Mouse (Mus musculus): ENCODE results near the gene Rora.

Rora gene

DNA sequence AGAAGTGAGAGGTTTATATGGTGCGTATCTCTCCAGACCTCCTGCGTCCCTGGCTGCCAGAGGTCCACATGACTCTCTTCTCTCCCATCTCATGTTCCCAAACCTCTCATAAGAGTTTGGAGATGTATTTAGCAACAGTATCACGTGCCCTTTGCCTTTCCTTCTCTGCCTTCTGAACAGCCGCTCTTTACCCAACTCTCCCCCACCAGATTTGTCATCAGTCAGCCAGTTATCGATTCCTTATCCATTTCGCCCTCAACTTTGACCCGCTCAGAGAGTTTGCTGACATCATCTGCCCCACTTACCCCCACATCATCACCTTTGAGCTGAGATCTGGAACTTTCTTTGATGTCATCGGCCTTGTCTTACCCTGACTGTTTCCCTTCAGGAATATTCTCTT lies 230.1 kb downstream of the Rora start:
- DNase-seq (ENCODE audit: low spot score in 2 of 2) = no peak

DNA sequence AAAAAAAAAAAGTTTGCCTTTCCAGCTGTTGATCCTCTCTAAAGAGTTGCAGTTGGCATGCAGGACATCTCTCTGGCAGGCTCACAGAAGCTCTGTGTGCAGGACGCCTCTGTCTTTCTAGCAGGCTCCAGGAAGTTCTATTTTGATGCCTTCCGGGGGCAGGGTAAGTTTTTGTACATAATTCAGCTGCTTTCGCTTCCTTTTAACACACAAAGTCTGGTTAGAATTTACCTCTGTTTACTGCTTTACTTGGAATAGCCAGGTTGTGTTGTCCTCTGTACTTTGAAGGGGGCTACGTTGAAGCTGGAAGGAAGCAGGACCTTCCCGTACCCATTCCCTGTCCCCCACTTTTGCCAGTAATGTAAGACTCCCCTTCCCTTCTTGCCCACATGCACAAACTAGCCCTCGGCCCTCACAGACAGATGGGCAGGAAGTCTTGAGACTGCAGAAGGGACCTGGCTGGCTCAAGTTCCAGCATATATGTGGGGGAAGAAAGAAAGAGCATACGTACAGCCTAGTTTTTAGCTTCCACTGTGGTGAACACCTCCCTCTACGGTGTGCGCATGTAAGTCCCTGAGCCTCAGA lies 231.0 kb downstream of the Rora start:
- DNase-seq (ENCODE audit: low spot score in 2 of 2) = peak in 1 of 2 experiments; percentile 50

DNA sequence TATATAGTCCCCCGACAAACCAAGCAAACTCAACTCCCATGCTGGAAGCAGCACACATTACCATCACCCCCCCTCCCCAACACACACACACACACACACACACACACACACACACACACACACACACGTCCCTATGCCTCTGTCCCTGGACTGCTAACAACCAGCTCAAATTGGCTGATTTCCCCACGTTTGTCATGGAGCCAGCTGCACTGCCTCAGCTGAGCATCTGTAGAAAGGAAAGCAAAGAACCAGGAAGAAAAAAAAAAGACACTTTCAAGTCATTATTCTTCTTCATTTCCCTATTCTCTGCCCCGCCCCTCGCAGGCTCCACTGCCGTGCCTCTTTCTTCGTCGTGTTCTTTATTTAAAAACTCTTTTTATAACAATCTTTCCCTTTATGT lies 235.1 kb downstream of the Rora start:
- no peak for DNase-seq (ENCODE audit: low spot score in 2 of 2)

DNA sequence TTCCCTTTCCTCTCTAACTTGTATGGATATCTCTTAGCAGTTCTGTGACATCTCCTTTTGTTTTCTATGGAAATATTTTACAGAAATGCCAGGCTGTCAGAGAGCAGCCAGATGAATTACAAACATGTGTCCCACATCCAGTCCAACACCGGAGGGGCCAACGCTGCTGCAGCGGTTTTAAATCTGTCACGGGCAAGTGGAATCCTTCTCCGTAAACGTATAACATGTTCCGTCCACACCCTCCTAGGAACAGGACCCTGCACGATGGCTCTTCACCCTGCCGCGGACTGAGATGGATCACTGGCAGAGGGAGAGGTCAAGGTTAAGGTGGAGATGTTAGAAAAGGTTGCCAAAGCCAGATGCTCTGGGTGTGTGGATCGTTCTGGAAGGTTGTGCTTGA lies 237.8 kb downstream of the Rora start:
- DNase-seq (ENCODE audit: low spot score in 2 of 2) = no peak

DNA sequence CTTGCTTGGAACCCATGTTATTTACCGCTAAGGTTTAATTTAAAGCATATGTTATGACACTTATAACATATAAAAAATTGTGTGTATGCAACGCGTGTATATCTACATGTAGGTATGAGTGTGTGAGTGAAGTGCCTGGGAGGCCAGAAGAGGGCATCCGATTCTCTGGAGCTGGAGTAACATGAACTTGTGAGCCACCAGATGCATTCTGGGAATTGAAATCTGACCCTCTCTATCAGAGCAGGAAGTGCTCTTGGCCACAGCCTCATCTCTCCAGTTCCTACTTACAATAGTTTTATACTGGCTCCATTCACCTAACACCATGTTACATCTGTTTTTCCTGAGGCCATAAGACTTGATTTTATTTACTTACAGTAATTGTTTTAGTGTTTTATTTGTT lies 238.8 kb downstream of the Rora start:
- DNase-seq (ENCODE audit: low spot score in 2 of 2) = no peak

DNA sequence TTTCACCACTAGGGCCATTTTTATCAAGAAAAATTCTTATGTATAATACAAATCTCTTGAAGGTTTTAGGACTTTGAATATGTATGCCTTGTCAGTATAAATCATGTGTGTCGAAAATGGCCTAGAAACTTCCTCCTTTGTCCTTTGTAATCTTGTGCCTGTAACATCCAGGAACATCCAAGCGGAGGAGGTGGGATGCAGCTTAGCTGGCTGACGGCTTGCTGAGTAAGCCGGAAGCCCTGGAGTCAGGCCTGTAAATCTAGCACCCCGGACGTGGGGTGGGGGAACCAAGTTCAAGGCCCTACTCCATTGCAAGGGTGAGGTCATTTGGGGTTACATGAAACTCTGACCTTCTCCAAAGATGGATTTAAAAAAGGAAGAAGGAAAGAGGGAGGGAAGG lies 239.3 kb downstream of the Rora start:
- DNase-seq (ENCODE audit: low spot score in 2 of 2) = no peak

DNA sequence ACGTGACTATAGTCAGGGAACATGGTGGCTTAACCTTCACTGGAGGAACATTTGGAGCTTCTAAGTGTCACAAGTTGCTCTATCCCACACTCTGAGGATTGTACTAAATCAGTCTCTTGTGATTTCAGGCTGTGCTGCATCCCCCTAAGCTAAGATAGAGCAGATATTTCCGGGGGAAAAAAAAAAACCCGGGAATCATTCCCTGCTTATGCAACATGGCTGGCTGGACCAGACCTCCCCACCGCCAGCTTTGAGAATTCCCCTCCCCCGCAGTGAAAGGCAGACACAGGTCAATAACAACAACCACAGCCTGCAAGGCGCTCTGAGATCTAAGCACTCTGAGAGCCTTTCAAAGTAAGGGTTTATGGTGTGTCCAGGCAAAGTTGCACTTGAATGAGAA lies 244.7 kb downstream of the Rora start:
- DNase-seq (ENCODE audit: low spot score in 2 of 2) = no peak

DNA sequence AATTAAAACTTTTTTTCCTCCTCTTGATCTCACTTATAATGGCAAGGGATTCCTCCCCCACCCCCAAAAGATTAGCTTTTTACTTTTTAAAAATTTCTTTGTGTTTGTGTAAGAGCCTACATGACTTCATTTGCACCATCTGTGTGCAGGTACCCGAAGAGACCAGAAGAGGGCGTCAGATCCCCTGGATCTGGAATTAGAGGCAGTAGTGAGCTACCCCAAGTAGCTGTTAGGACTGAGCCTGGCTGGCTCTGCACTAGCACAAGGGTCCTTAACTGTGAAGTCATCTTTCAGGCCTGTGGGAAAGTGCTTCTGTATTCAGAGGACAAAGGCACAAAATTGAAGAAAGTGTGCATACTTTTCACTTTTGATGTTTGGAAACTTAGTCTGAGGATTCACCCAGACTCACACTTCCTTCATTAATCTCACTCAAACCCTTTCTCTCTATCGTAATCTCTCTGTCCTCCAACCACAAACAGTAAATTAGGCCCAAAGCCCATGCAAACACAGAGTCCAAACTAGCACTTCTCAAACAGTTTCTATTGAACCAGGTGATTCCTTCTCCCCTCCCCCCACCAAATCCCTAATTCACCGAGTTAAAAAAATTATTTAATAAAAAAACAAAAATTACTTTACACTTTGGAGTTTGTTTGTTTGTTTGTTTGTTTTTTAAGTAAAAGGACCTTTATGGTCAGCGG lies 246.1 kb downstream of the Rora start:
- DNase-seq (ENCODE audit: low spot score in 2 of 2) = no peak

DNA sequence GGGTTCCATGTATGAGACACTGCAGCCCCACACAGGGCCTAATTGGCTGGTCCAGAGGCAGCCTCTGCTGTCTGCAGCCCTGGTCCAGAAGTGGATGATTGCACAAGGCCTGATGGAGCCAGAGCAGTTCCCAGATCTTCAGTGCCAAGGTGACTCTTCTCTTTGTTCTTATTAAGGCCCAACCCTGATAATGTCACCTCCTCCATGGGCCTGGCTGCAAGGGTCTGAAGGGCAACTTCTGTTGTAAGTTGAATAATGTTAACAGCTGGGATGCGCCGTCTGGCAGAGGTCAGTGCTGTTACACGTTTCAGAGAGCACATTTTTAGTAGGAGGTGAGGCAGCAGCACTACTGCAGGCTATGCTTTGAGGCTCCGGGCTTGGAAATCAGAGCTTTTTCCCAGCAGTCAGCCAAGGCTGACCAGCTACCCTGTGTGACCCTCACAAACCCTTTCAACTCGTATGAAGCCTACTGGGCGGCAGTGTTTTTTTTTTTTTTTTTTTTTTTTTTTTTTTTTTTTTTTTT lies 252.8 kb downstream of the Rora start:
- DNase-seq (ENCODE audit: low spot score in 2 of 2) = no peak

DNA sequence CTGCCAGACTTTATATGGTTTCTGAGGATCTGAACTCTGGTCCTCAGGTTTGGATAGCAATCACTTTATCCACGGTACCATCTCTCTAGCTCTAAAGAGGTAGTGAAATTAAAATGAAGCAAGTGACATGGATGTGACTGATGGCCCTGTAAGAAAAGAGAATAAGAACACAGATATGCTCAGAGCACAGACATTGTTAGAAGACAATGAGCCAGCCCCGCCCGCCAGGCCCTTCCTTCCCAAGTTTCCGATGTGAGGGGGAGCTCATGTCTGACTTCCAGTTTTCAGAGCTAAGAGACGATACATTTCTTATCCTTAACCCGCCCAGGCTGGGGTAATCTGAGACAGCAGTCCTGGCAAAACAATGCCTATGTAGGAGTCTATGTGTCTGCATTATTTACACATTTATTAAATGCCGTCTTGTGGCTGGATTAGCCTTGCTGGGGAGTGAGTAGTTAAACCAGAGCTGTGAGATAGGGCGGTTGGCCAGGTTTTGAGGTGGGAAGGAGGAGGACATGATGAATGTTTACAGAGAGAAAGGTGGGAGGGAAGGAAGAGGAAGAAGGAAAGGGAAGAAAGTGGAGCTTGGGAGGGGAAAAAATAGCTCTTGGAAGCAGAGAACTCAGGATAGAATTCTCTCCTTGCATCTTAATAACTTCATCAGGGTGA lies 259.0 kb downstream of the Rora start:
- DNase-seq (ENCODE audit: low spot score in 2 of 2) = peak in 1 of 2 experiments; percentile 25

DNA sequence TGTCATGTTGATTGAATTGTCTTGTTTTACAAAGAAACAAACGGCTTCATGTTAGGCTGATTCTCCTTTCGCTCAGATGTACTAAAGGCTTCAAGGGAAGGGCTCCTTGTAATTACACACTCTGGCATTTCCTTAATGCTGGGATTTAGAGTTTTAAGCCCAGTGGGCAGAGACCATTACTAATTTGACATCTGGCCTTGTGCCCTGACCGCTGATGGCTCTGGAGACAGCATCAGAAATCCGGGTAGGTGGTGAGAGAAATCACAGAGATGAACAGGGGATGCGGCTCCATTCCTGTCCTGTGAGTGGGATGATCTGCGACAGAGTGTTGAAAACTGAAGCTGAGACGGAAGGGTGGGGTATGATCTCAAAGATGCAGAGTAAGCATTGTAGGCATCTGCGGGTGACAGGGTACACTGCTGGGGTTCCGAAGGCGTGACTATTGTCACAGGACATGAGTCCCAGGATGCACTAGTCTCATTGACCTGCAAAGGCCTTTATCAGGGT lies 259.7 kb downstream of the Rora start:
- DNase-seq (ENCODE audit: low spot score in 2 of 2) = peak in 1 of 2 experiments; percentile 23

DNA sequence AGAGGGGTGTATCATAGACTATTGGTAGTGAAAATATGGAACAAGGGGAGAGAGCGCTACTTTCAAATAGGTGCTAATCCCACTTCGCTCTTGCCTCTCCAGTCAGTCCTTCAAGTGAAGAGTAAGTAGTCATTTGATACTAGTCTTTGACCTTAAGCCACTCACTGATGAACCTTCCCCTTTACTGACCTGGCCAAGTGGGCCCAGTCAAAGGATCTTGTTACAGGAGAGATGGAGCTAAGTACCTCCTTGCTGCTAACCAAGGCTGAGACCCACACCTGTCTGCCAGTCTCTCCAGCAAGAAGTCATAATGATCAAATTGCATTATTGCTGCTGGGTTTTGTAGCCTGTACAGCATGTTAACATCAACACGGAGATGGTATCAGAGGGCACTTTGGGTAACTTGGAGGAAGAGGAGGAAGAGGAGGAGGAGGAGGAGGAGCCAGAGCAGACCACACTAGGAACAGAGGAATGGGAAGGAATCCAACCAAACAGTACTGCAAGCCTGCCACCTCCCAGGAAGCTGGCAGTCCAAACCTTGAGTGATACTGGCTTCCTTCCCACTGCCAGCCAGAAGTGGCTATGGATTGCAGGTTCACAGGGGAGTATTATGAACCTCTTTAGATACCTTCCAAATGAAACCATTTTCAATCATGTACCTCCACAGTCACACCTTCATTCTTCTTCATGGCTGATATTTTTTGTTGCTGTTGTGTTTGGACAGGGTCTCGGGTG lies 261.1 kb downstream of the Rora start:
- DNase-seq (ENCODE audit: low spot score in 2 of 2) = no peak

DNA sequence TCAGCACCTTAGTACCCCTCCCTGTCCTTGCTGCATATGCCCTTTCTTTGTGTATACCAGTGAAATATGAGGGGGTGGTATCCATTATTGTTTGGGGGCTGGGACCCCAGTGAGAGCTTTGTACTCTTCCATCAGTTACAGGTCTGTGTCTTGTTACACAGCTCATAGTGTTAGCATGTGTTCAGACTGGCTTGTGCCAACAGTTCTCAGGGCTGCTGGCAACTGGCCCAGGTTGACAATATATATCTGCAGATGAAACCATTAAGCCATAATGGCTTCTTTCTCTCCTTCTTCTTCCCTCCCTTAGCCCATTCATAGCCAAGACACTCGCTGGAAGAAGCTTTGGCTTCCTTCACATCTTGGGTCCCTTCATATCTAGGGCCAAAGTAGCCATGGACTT lies 263.2 kb downstream of the Rora start:
- DNase-seq (ENCODE audit: low spot score in 2 of 2) = no peak

DNA sequence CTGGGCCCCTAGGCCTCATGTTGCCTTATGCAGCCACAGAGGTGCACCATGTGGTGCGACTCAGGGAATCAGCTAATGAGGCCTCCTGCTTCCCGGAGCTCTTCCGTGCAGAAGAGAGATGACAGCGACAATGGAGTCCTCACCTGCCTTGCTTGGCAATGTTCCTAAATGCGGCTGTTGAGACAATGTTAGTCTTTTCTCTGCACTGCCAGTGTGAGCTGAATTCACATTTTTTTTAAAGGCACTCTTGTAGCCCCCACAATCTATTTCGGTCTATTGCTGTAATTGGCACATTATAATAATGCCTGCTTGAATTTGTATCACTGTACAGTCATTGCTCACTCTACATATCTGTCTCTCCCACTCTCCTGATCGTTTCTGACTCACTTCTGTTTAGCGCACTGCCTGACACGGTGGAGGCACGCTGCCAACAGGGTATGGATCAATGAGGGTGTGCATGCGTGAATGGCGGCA lies 269.6 kb downstream of the Rora start:
- peak; percentile 30 to 75 for DNase-seq (ENCODE audit: low spot score in 2 of 2)

DNA sequence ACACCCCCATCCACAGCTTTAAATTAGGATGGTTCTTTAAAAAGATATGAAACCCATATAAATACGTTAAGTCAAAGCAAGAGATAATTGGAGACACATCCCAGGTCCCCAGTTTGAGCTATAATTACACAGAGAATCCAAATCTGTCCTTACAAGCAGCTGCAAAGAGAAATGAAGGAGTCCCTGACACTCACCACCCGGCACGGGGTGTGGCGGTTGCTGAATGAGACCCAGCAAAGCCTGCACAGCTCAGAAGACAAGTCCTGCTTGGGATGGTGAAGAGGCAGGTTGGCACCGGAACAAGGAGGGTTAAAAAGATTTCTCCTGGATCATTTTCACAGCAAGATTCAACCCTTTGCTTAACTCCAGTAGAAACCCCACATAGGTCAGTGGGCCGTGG lies 272.8 kb downstream of the Rora start:
- DNase-seq (ENCODE audit: low spot score in 2 of 2) = peak in 1 of 2 experiments; percentile 25

DNA sequence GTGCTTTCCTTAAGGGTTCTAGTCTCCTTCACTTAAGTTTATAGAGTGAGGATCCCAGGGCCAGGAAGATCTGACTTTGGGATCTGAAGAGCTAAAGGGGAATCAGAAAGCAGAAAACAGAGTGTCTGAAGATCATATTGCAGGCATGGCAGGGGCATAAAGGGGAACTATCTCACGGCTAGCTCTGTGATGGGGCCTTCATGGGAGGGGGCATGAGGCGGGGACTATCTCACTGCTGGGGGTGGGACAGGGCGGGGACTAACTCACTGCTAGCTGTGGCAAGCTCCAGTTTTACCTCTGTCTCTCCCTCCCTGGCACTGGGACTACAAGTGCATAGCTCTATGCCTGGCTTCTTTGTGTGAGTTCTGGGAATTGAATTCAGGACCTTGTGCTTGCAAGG lies 279.6 kb downstream of the Rora start:
- DNase-seq (ENCODE audit: low spot score in 2 of 2) = no peak

DNA sequence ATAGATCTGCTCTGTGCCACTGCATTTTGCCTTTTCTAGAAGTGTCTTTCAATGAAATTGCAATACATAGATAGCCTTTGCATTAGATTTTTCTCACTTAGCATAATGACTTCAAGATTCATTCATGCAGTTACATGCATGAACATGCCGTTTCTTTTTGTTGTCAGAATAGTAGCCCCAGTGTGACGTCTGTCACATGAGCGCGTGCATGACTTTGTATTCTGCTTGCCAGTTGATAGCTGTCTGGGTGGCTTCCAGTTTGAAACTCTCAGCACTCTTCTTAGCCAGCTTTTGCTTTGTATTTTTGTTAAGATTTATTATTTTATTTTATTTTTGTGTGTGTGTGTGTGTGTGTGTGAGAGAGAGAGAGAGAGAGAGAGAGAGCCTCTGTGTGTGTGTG lies 280.7 kb downstream of the Rora start:
- no peak for DNase-seq (ENCODE audit: low spot score in 2 of 2)

DNA sequence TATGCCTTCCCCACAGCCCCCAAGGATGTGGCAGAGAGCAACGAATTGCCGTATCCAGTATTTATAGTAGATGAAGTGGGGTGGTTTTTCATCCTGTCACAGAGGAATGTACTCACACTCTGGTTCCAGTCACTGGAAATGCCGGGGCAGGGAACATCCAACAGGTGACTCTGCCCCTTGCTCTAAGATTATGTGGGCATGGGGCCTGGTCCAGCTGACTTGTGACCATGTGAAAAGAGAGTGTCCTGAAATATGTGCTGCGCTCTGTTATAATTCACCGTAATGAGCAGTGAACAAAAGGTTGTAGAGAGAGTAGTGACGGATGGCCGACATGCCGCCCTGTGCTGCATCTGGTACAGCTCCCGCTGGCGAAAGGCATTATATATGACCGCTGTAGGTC lies 282.0 kb downstream of the Rora start:
- no peak for DNase-seq (ENCODE audit: low spot score in 2 of 2)

DNA sequence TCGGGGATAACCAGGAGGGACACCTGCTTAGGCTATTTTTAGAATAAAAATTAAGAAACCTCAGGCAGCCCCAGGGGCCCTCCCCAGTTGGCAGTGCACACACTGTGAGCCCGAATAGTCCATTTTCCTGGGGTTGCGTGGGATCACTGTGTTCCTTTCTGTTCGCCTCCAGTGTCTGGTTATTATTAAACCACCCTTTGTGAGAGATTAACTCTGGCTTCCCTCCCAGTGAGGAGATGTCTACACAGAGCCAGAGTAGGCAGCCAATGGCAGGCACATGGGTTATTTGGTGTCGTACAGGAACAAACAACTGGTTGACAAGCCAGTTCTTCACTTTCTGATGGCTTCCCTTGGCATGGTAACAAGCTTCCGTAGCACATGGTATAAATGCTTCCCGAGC lies 287.5 kb downstream of the Rora start:
- DNase-seq (ENCODE audit: low spot score in 2 of 2) = peak; percentile 49

DNA sequence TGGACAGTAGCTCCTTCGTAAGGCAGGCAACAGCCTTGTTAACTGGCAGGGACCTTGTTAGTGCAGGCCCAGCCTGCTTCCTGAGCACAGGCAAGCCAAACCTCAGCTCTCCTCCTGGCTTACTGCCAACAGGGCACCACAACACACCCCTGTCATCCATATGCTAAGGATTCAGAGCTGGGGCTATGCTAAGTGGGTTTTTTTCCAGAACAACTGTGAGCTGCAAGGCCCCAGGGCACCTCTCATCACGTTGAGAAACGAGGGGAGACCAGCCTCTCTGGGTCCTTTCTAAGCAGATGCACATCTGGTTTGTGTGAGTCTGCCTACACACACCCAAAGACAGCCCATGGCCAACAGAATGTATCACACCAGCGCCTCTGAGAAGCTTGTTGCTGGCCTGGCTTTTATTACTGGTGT lies 289.0 kb downstream of the Rora start:
- DNase-seq (ENCODE audit: low spot score in 2 of 2) = no peak

DNA sequence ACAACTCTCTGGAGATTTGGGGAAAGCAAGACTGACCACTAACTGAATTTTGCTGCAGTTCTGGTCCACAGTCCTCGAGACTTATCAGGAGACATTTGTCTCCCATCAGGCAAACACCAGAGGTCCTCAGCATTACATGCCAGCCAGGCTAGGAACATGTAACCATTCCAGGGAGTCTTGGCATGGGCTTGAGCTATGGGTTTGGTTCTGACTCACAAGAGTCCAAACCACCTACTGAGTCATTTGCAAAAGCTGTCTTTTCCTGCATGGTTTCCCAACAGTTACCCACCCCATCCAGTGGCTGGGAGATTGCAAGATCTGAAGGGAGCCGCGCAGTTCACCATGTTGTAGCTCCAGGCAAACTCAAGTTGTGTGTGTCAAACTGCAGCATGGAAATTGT lies 290.4 kb downstream of the Rora start:
- DNase-seq (ENCODE audit: low spot score in 2 of 2) = peak in 1 of 2 experiments; percentile 14

DNA sequence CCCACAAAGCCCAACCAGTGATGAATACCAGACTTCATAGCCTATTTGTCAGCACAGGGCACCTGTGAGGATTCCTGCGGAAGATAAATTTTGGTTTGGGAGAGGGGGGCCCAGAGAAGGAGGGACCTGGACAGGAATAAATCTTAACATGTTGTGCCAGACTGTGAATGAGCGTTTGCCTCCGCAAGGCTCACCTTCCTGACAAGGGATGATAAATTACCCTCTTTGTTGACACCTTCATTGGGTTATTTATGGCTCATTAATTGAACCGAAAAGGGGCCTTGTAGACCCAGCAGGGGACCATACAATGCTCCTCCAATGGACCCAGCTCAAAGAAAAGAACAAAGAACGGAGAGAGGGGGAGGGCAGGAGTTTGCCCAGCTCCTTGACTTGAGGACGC lies 294.1 kb downstream of the Rora start:
- no peak for DNase-seq (ENCODE audit: low spot score in 2 of 2)

All from left cerebral cortex, adult 9 months (tissue).